Mouse (Mus musculus): ENCODE data around the gene Cyb561. TPM values are rescaled to one million over a fixed set of nuclear protein-coding genes. Genes with fewer than 3 reads are reported as not detected.
A peak's percentile ranks its signal among the peaks of the same experiment; 100 is the strongest.

The Cyb561 gene
- total and polyA plus RNA-seq, 3 experiments: 8.2 to 17.0 (median 8.5) TPM

GRCm38 (mm10) chr11:105951601-105952044 lies 1.5 kb downstream of the Cyb561 start:
- Histone ChIP-seq H3K27me3 (ENCODE audit: control insufficient read depth, insufficient read depth, low read length) (no peaks in the 10 kb centered on the region), H3K4me1 (ENCODE audit: control insufficient read depth, insufficient read depth, low read length) (peaks cover 7% of the 10 kb centered on the region; the same call in 1 of the 2 replicates), H3K36me3 (ENCODE audit: control insufficient read depth, insufficient read depth, low read length) (no peaks in the 10 kb centered on the region), H3K9ac (ENCODE audit: low read depth, low read length) (no peak overlapping the region), H3K27ac (no peak overlapping the region), H3K4me3 (no peak overlapping the region), H3K79me2 (replicated peaks; ENCODE audit: control insufficient read depth, insufficient read depth, low read length) (no peaks in the 10 kb centered on the region)
- TF ChIP-seq CTCF (IDR thresholded peaks at IDR 0.05): no peak
- TF ChIP-seq EP300 (IDR thresholded peaks at IDR 0.05; ENCODE audit: insufficient read depth, low read depth, low read length): no peak
- no peak for TF ChIP-seq POLR2A (IDR thresholded peaks at IDR 0.05; ENCODE audit: insufficient read depth, low read depth, low read length)
- intact Hi-C loops (cut with DNase I): no loop called here
- DNase-seq: peak in 1 of 2 experiments; percentile 17
- 77% methylated on average over 3 of the region's 3 CpGs for WGBS

- TF ChIP-seq EP300 (IDR thresholded peaks at IDR 0.05; ENCODE audit: insufficient read depth, low read depth, low read length) (no peak), POLR2A (IDR thresholded peaks at IDR 0.05; ENCODE audit: insufficient read depth, low read depth, low read length) (no peak), CTCF (IDR thresholded peaks at IDR 0.05) (no peak)
- Histone ChIP-seq H3K27ac (no peak overlapping the region), H3K4me3 (no peak overlapping the region), H3K9ac (ENCODE audit: low read depth, low read length) (no peak overlapping the region), H3K36me3 (ENCODE audit: control insufficient read depth, insufficient read depth, low read length) (no peaks in the 10 kb centered on the region), H3K4me1 (ENCODE audit: control insufficient read depth, insufficient read depth, low read length) (peaks cover 11% of the 10 kb centered on the region), H3K79me2 (replicated peaks; ENCODE audit: control insufficient read depth, insufficient read depth, low read length) (no peaks in the 10 kb centered on the region), H3K27me3 (ENCODE audit: control insufficient read depth, insufficient read depth, low read length) (no peaks in the 10 kb centered on the region)
- DNase-seq: peak in 1 of 2 experiments; percentile 19
- WGBS: 47% methylated on average over 4 of the region's 4 CpGs
- intact Hi-C loops (cut with DNase I): no loop called here
Observed at GRCm38 (mm10) chr11:105950519-105950918, 2.6 kb downstream of the Cyb561 start.

GRCm38 (mm10) chr11:105948255-105948654 lies 4.9 kb downstream of the Cyb561 start:
- no peaks in the 10 kb centered on the region for H3K36me3 ChIP-seq (ENCODE audit: control insufficient read depth, insufficient read depth, low read length)
- intact Hi-C loops (cut with DNase I): loop anchor here (10.0 kb wide), 1 partner anchor 437 kb away; the partner anchor contains the start of gene Icam2
- H3K4me3 ChIP-seq: no peak overlapping the region
- H3K9ac ChIP-seq (ENCODE audit: low read depth, low read length): no peak overlapping the region
- WGBS: 52% methylated on average over 2 of the region's 2 CpGs
- peak in 1 of 2 experiments; percentile 16 for DNase-seq
- H3K27me3 ChIP-seq (ENCODE audit: control insufficient read depth, insufficient read depth, low read length): no peaks in the 10 kb centered on the region
- H3K4me1 ChIP-seq (ENCODE audit: control insufficient read depth, insufficient read depth, low read length): peaks cover 14% of the 10 kb centered on the region
- no peaks in the 10 kb centered on the region for H3K79me2 ChIP-seq (replicated peaks; ENCODE audit: control insufficient read depth, insufficient read depth, low read length)
- H3K27ac ChIP-seq: no peak overlapping the region
- TF ChIP-seq CTCF (IDR thresholded peaks at IDR 0.05) (no peak), POLR2A (IDR thresholded peaks at IDR 0.05; ENCODE audit: insufficient read depth, low read depth, low read length) (no peak)

- Histone ChIP-seq H3K4me1 (ENCODE audit: control insufficient read depth, insufficient read depth, low read length) (peaks cover 12% of the 10 kb centered on the region), H3K4me3 (no peak overlapping the region), H3K9ac (ENCODE audit: low read depth, low read length) (no peak overlapping the region), H3K36me3 (ENCODE audit: control insufficient read depth, insufficient read depth, low read length) (no peaks in the 10 kb centered on the region), H3K79me2 (replicated peaks; ENCODE audit: control insufficient read depth, insufficient read depth, low read length) (no peaks in the 10 kb centered on the region), H3K27ac (no peak overlapping the region), H3K27me3 (ENCODE audit: control insufficient read depth, insufficient read depth, low read length) (no peaks in the 10 kb centered on the region)
- no peak for DNase-seq
- no peak for TF ChIP-seq CTCF (IDR thresholded peaks at IDR 0.05)
- TF ChIP-seq EP300 (IDR thresholded peaks at IDR 0.05; ENCODE audit: insufficient read depth, low read depth, low read length): no peak
- no peak for TF ChIP-seq POLR2A (IDR thresholded peaks at IDR 0.05; ENCODE audit: insufficient read depth, low read depth, low read length)
- 69% methylated on average over 11 of the region's 11 CpGs for WGBS
- intact Hi-C loops (cut with DNase I): loop anchor here (10.0 kb wide), 1 partner anchor 438 kb away; the partner anchor contains the start of gene Icam2
Observed at GRCm38 (mm10) chr11:105946694-105947154, 6.4 kb downstream of the Cyb561 start.

GRCm38 (mm10) chr11:105944770-105945672 lies 8.1 kb downstream of the Cyb561 start:
- Histone ChIP-seq H3K27ac (peak overlapping the region; percentile 95), H3K27me3 (ENCODE audit: control insufficient read depth, insufficient read depth, low read length) (no peaks in the 10 kb centered on the region), H3K36me3 (ENCODE audit: control insufficient read depth, insufficient read depth, low read length) (no peaks in the 10 kb centered on the region), H3K4me3 (peak overlapping the region; percentile 76), H3K4me1 (ENCODE audit: control insufficient read depth, insufficient read depth, low read length) (peaks cover 7% of the 10 kb centered on the region), H3K9ac (ENCODE audit: low read depth, low read length) (peak overlapping the region; percentile 77), H3K79me2 (replicated peaks; ENCODE audit: control insufficient read depth, insufficient read depth, low read length) (no peaks in the 10 kb centered on the region)
- 40% methylated on average over 16 of the region's 16 CpGs for WGBS
- DNase-seq: peak; percentile 65 to 75
- TF ChIP-seq EP300 (IDR thresholded peaks at IDR 0.05; ENCODE audit: insufficient read depth, low read depth, low read length) (peak; percentile 87; the same call in 1 of the 2 replicates), CTCF (IDR thresholded peaks at IDR 0.05) (no peak), POLR2A (IDR thresholded peaks at IDR 0.05; ENCODE audit: insufficient read depth, low read depth, low read length) (peak; percentile 39; the same call in 1 of the 2 replicates)
- intact Hi-C loops (cut with DNase I): loop anchor here (1.0 to 10.0 kb wide), 3 partner anchors 14 to 440 kb away; partner anchors contain the start of gene Icam2

All from heart, adult 2 months (tissue).